Mouse (Mus musculus) layer of hippocampus, postnatal 36 days (tissue): ENCODE measurements around the gene Colgalt2. TPM values are rescaled to one million over a fixed set of nuclear protein-coding genes. Genes with fewer than 3 reads are reported as not detected.
"Not testable (repeated sequence)": the region's sequence is repeated elsewhere in the genome, so short reads cannot be mapped to it uniquely, and the experiment has no call there.

ENCODE experiments used
- DNase-seq, 2 experiments: peaks; one replicate each; pipeline ENCODE4 v3.0.0; 2022
- total RNA-seq, 2 experiments: library from RNA; stranded (reverse); gene quantifications; 2 replicates each; pipeline ENCODE4 v1.2.3; 2021

Gene Colgalt2
- total RNA-seq, 2 experiments from 2014 or later = 5.6 to 5.9 TPM

DNA sequence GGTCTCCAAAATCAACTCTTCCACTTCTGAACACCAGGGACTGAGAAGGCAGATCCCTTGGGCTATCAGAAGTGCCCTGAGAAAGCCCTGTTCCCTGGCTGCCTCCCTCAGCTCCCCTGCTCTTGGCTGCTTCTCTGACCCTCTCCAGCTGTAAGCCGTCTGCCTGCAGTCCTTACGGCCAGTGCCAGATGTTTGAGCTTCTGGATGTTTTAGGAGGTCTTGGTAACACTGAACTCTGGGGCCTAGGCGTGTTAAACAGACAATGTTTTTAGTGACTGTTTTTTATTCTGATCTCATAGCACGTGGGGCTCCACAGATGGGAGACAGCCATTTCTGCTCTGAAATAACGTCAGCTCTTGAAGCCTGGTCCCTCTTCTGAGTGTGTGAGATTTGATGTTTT lies 18.0 kb downstream of the Colgalt2 start:
- no peak for DNase-seq

DNA sequence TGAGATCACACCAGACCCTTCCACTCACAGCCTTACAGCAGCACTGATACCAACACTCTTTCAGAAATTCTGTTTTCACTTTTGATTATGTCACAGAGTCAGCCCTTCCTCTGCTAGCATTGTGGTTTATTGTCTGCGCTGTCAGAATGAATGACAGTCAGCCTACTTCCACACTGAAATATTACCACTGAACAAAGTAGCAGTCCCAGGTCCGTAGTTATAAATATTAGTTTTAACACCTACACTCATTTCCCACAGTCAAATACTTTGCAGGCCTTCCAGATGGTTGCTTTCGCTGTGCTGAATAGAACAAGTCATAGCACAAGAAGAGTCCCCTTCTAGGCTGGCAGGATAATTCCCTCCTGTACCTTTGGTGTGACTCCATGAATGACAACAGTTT lies 22.7 kb downstream of the Colgalt2 start:
- no peak for DNase-seq

DNA sequence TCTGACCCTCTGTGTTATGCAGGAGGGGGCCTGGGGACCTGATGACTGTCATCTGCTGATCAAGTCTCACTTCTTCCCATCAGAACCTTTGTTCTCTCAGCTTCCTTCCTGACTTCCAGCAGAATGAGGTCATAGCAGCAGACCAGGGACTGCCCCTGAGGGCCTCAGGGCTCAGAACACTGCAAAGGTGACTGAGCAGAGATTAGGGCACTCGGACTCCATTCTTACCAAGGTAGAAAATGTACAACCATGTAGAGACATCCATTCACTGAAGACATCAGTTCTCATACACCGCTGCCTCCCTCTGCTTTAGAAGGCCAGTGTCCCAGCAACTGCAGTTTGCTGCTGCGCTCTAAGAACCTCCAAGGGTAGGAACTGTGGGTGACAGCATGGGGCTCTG lies 23.4 kb downstream of the Colgalt2 start:
- DNase-seq = no peak

DNA sequence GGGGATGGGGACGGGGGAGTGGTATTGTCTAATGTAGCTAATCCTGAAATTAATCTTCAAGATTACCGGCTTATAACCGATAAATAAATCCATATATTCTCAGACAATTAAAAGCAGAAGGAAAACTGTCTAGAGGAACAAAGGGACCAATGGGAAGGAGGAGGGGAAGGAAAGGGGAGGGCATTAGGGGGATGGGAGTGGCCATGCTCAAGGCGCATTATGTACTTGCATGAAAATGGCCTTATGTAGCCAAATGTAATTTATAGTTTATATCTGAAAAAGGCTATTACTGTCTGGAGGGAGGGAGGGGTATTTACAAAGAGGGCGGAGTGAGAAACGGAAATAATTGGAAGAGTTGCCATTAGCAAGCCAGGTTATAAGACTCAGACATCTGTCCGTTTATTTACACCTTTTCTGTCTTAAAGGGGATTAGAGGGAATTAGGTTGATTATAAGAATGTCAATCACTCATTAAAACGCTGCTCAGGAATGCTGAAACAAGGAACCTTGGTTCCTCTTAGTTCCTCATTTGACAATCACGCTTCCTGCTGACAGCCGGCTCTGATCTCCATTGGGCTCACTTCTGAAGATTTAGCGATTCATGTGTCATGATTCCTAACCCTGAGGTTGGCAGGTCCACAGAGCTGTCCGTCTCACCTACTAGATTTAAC lies 28.4 kb downstream of the Colgalt2 start:
- no peak for DNase-seq

DNA sequence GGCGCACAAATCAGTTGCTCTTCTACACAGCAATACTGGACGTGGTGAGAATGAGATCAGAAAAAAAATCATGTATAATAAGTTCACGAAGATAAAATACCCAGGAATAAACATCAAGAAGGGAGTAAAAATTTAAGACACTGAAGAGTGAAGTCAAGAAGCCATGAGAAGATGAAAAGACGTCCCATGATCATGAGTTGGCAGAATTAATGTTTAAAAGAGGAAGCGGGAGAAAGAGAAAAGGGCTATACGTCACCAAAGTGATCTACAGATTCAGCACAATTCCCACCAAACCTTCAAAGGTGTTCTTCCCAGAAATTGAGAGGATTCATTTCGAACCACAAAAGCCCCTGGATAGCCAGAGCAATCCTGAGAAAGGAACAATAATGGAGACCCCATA lies 30.2 kb downstream of the Colgalt2 start:
- DNase-seq = no peak

DNA sequence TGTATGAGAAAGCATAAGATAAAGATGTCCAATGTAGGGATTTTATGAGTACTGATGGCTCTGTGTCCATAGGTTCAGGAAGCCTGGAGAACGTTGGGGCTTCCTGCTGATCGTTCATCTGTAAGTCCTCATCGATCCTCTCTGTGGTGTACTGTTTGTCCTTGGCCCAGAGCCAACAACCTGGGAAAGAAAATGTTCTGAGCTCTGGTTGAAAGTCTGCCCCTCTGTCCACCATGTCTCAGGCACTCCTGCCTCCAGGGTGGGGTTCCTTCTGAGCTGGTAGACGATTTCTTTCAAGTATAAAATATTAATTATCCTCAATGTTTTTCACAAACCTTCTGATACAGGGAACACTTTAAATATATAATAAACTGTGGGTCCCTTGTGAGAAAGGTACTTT lies 34.5 kb downstream of the Colgalt2 start:
- DNase-seq = no peak

DNA sequence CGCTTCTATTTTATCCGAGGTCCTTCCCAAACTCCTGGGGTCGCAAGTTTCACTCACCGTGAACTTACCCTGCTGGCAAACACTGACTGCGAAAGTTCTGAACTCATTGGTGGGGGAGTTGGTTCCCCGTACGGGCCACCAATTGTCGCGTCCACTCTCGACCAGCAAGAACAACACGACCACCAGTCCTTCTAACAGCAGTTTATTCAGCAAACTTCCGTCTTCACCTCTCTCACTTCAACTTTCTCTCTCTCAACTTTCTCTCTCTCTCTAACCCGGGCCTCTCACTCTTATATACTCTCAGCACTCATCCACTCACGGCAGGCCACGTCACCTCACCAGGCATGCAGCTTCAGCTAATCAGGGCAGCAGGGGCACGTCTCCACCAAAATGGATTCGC lies 37.9 kb downstream of the Colgalt2 start:
- not testable (repeated sequence) for DNase-seq

DNA sequence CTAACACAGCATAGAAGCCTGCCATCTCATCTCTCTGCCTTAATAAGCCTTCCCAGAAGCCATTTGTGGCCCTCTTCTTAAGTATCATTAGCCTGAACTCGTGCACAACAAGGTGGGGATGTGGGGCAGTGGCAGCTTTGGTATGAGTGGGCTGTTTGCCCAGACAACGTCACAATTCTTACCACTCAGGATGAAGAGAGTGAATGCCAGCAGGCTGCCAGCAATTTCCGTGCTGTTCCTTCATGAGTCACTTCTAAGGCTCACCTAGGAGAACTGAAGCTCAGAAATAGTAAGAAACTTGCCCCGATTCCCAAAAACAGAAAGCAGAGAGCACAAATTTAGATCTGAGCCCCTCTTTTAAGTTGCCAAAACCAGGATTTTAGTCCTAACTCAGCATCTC lies 39.8 kb downstream of the Colgalt2 start:
- DNase-seq = no peak

DNA sequence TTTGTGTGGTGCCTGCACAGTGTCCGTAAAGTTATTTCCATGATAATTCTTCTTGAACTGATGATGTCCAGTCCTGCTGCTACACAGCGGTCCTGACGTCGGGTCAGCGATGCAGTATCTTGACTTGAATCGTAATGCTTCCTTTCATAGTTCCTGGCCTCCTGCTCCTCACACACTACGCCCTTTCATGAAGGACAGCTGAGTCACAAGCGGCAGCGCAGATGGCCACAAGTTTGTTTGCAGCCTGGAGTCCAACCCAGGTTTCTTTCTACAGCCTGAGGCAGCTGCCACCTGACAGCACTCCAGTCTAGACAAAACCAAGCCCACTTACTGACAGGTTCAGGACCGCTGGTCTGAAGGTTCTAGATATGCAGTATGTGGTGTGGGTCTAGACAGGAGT lies 40.2 kb downstream of the Colgalt2 start:
- no peak for DNase-seq

DNA sequence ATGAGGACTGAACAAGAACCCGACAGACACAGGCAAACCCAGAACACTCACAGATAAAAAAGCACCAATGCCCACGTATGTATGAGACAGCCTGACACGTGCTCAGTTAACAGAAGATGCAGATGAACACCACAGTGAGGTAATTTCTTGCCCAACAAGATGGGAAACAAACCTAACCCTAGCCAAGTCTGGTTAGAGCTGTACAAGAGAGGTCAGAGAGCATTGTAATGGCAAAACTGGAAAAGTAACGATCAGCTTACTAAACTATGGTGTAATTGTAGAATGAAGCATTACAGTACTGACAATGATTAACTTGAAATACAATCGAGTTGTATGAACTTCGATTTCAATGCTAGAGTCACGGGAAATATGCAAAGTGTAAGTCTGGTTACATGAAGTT lies 45.0 kb downstream of the Colgalt2 start:
- DNase-seq = no peak

DNA sequence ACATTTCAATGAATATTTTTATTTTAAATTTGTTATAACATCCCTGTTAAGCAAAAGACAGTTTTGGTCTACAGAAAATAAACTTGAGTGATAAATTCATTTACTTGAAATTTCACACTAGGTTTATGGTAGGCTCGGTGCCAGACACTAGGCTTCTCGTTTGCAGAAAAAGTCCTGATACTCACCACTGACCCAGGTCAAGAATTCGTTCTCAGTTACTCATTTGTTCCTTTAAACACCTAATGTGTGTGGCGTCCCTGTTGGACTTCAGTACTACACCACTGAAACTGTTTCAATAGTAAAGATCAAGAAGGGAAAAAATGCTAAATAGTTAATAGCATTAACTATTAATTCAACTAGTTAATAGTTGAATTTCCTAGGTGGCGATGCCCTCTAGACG lies 46.3 kb downstream of the Colgalt2 start:
- no peak for DNase-seq

DNA sequence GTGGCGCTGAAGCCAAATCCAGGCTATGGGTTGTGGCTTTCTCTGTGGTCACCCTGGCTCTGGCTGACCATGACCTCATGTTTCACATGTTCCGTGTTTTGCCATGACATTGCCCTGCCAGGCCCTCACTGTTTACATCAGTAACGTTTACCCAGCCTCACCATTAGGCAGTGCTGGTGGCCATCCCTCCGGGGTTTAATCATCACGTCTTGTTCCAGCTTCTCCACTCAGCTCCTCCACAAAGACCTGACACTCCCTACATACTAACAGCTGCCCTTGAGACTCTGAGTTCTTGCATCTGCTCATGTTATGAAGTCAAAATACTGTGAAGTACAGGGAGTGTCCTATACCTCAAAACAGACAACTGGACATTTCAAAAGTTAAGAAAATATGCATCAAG lies 54.9 kb downstream of the Colgalt2 start:
- DNase-seq = no peak

DNA sequence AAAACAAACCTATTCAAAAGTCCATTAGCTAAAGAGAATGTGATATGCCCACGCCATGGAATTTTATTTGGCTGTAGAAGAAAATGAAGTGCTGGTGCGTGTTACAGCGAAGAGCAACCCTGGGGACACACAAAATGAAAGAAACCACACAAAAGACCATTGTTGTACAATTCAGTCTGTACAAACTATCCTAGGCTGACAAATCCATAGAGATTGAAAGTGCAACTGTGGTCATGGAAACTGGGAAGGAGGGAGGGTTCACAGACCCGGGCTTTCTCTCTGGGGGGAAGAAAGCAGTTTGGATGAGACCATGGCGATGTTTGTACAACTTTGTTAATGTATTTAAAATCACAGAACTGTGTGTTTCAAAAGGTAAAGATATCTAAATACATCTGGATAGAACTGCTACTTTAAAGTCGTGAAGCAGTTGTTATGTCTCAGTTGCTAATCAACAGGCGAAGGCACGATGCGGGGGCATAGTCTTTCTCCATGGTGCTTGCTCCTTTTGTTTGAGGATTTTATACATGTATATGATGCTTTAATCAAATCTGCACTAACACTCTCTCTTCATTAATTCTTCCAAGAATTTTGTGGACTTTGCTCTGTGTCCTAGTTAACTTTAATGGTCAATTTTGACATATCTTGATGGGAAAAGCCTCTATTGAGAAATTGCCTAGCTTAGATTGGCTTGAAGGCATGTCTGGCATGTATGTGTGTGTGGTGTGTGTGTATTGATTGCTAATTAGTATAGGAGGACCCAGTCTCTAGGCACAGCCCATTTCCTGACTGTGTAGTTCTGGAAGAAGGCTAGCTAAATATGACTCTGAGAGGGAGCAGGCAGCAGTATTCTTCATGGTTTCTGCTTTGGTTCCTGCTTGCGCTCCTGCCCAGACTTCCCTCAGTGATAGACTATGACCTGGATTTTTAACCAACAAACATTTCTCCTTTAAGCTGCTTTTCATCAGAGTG lies 55.9 kb downstream of the Colgalt2 start:
- no peak for DNase-seq

DNA sequence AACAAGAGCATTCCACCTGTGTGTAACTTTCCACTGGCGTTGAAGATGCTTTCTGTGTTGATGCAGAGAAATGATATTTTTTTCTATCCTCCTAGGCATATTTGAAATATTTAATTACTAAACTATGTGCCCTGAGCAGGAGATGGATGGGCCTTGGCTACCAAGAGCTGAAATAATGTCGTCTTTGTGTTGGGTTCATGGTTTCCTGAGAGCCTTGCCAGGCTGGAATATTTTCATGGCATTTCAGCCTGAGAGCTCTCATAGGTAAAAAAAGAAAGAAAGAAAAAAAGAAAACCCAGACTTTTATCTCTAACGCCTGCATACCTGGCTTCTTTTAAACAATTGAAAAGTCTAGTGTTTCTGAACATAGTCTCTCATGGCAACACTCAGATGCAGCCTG lies 56.6 kb downstream of the Colgalt2 start:
- no peak for DNase-seq

DNA sequence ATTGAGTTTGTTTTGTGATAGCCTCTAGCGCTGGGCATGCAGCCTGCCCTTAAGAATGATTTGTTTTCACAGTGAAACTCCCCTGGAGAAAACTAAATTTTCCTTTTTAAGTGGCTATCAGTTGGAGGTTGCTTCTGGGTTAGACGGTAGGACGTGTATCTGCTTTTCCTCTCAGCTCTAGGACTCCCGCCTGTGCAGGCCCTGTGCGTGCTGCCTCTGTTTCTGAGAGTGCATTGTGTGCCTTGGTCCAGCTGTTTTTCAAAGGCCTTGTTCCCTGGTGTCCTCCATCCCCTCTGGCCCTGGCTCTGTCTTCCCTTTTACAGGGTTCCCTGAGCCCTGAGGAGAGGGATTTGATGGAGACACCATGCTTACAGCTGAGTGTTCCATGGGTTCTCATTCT lies 58.0 kb downstream of the Colgalt2 start:
- no peak for DNase-seq

DNA sequence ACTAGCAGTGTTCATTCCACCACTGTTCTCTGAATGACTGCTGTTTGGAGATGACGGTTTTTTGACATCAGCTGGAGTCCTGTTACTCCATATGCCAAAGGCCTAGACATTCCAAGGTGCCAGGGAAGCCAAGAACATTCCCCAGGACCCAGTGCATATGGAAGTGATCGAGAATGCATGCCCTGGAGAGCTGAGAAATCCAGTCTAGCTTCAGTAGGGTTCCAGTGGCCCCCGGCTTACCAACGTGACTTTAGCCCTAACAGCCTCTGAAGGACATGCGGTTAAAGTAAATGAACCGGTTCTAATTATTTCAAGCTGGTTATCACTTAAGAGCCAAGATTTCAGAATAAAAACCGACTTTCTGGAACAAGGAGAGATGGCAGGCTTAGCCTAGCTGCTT lies 59.4 kb downstream of the Colgalt2 start:
- no peak for DNase-seq

DNA sequence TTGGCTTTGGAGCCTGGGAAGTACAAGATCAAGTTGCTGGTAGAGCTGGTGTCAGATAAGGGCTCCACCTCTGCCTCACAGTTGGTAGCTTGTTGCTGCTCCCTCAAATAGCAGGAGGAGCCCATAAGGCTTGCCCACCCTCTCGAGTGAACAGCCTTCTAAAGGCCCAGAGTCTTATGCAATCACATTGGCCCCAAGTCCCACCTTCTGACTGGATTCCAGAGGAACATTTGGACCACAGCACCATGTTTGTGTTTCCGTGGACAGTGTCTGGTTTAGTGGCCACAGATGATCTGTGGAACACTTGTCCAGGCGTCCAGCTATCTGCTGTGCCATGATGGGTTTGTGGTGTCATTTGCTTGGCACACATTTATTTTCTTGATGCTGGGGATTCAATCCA lies 61.3 kb downstream of the Colgalt2 start:
- DNase-seq = no peak

DNA sequence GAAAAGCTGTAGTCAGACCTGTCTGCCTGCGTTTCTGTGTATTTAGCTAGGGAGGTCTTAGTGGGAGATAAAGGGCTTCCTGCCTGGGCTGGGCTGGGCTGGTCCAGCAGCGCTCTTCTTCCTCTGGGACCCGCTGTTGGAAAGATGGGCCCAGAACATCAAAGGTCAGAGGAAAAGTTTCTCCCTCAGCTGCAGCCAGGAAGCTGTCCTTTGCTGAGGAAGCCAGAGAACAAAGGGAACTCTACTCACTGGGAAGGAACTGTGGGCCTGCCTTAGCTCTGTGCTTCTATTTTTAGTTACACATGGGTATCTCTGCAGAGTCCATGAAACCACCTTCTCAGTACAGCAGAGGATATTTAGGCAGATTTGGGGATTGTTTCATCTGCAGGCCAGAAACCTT lies 62.2 kb downstream of the Colgalt2 start:
- no peak for DNase-seq

DNA sequence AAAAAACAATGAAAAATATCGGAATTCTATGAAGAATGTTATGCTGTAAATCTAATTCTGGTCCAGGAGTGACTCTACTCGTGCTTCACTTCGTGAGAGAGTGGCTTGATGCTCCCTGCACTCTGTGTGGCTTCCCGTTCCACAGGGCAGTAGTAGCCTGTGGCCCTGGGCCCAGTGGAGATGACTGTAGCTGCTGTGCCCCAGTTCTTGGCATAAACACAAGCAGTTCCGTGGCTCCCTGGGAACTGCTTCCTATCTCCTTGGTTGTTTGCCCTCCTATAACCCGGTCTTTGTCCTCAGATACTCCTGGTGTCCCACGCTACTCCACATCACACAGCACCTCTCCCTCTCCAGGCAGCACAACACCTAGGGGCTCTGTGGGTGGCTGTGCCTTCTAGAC lies 62.7 kb downstream of the Colgalt2 start:
- no peak for DNase-seq

DNA sequence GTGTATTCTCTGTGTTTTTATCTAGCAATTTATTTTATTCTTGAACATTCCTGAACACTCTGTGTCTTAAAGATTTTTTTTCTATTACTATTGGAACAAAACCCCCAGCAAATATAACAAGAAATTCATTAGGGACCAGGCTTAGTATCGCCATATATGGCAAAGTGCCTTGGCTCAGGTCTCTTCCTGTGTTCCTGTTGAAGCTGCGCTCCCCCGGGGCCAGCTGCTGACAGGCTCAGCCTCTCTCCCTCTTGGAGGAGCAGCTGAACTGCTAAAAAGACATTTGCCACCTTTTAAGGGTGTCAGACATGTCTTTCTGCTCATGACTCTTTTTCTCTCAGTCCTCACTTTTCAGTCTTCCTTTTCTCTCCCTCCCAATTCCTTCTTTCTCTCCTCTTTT lies 66.7 kb downstream of the Colgalt2 start:
- no peak for DNase-seq

DNA sequence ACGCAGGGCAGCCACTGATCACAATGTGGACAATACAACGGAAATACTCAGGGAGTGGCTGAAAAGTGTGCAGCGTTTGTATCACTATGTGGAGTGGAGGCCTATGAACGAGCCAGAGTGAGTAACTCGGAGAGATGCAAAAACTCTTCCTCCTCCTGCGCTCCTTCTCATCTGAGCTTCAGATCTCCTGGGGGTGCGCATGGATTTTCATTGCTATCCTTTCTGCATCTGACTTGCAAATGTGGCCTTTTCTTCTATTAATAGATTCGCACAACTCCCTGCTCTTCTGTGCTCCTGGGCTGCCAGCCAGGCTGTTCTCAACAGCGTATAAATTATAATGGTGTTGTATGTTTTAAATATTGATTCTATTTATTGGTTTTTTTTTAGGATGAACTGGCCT lies 68.8 kb downstream of the Colgalt2 start:
- DNase-seq = peak; percentile 38 to 60

DNA sequence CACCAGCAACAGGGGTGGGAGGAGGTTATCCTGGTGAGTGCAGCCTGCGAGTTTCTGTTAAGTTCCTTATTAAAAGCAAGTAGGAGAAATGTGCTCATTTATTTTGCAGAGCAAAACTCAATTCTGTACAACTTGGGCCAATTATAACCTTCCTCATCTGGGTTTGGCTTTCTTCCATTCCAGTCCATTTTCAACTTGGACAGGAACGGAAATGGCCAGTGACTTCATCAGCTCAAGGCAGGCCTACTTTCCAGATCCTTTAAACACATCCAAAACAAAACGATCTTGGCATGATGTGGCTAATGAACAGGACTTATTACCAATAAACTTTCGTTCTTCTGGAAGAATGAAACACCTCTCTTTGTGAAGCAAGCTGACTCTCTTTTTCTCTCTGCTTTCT lies 76.5 kb downstream of the Colgalt2 start:
- DNase-seq = no peak

DNA sequence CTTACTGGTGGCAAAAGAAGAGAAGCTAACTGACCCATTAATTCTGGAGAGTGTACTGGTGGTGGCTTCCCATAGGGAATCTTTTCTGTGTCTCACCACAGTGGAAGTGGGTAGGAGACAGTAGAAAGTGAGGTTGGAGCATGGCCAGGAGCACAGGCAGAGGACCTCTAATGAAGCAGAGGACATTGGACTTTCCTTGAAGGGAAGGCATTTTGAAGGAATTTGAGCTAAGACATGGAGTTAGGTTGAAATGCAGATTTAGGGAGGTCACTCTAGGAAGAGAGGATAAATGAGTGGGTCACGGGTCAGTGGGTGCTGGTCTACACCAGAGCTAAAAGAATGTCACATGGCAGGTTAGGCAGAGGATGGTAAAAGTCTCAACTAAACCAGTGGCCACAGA lies 91.2 kb downstream of the Colgalt2 start:
- no peak for DNase-seq

DNA sequence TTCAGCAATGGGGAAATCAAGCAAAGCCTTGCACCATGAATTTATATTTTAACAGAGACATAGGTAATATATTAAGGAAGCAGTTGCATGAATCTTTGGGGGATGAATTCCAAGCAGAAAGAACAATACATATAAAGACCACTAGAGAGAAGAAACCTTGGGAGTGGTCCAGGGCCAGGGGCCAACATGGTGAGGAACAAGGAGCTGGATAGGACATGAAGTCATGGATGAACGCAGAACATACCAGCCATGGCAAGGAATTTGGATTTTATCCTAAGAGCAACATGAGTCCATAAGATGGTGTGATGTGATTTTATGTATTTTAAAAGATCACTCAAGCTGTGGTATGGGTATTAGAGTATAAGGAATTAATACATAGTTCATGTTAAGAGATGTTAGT lies 92.6 kb downstream of the Colgalt2 start:
- DNase-seq = no peak
